Mouse (Mus musculus) inflammation-experienced regulatory T-cells, adult 6 months (primary cell): Measurements from ENCODE around the gene Orai1. TPM values are rescaled to one million over a fixed set of nuclear protein-coding genes. Genes with fewer than 3 reads are reported as not detected.

ENCODE experiments used
- ATAC-seq: one replicate; pipeline ENCODE4 v1.8.0; 2017
- polyA plus RNA-seq, 3 experiments: library from polyadenylated mRNA; unstranded; fragments of 100-300 nt; shearing (Covaris generic); gene quantifications; one replicate each; pipeline ENCODE4 v1.2.1; 2017

Orai1 gene
- polyA plus RNA-seq, 3 experiments from 2014 or later: 7.3 to 10.0 (median 8.0) TPM

- no peak for ATAC-seq
Observed at GRCm38 (mm10) chr5:123068714-123069113, 53.8 kb downstream of the Orai1 start.

GRCm38 (mm10) chr5:123075576-123076418 lies 60.9 kb downstream of the Orai1 start:
- peak; percentile 89 for ATAC-seq

DNA sequence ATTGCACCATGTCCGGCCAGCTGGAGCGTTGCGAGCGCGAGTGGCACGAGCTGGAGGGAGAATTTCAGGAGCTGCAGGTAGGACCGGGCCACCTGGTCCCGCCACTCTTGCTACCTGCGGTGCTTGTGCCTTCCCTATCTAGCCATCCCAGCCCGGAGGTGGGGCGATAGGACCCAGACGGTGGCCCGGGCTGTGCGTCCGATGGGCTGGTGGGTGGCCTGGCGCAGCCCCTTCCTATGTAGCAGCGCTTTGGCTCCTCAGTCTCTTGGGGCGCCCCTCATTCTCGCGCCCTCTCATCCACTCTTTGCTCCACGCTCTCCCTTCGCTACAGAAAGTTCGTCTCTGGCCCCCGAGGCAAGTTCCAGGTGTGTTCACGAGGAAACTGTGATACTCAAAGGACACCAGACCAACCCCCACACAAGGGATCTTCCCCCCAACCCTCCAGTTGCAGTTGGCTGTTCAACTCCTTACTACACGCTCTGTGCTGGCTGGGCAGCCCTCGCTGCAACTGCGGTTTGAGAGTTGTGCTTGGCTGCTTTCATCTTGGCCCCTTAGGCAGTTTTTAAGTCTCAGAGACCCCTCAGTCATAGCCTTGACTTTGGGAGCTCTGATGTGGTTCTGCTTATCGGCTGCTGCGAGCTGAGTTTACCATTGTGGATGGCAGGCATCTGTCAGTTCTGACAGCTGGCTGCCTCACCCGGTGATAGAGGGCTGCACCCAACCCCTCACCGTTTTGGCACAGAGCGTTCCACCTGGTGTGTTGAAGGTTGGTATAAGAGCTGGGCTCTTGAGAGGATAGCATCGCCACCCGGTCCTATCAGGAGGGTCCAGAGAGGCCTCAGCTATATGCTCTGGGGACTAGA lies 61.8 kb downstream of the Orai1 start:
- ATAC-seq: peak; percentile 29

DNA sequence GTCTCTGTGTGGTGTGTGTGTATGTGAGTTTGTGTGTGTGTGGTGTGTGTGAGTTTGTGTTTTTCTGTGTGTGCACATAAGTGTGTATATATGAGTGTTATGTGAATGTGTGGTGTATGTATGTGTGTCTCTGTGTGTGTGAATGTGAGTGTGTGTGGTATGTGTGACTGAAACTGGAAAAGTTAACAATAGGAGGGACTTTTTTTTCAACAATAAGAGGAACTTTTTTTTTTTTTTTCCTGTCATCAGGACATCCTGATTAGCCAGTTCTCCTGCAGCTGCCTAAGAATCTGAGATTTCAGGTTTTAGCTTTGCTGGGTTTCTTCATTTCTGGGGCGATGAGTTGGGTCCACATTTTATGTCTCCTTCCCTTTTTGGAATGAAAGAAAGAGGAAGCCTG lies 64.7 kb downstream of the Orai1 start:
- no peak for ATAC-seq

GRCm38 (mm10) chr5:123080041-123080440 lies 65.2 kb downstream of the Orai1 start:
- no peak for ATAC-seq

Other genes with a start within 250 kb of the Orai1 start
- gene Camkk2, start 235.7 kb upstream of the Orai1 start, polyA plus RNA-seq: 1 to 10 TPM; 2.9 to 4.3 (median 3.3) TPM
- gene Anapc5, start 193.7 kb upstream of the Orai1 start, polyA plus RNA-seq: 100 to 1,000 TPM in 2 of 3 experiments, 10 to 100 TPM in 1; 87.6 to 106 (median 103) TPM
- gene Rnf34, start 165.0 kb upstream of the Orai1 start, polyA plus RNA-seq: 10 to 100 TPM; 26.7 to 33.8 (median 27.6) TPM
- gene Kdm2b, start 25.3 kb upstream of the Orai1 start, polyA plus RNA-seq: 10 to 100 TPM; 29.8 to 58.3 (median 53.4) TPM
- 1 to 10 TPM; 2.6 to 7.4 (median 6.1) TPM for gene Morn3, start 31.9 kb downstream of the Orai1 start, polyA plus RNA-seq
- gene Tmem120b, start 53.3 kb downstream of the Orai1 start, polyA plus RNA-seq: 1 to 10 TPM; 1.1 to 2.1 (median 1.5) TPM
- 10 to 100 TPM; 62.4 to 71.7 (median 66.6) TPM for gene Rhof, start 117.6 kb downstream of the Orai1 start, polyA plus RNA-seq
- 10 to 100 TPM; 13.0 to 17.7 (median 16.0) TPM for gene Setd1b, start 127.1 kb downstream of the Orai1 start, polyA plus RNA-seq
- gene Psmd9, start 154.3 kb downstream of the Orai1 start, polyA plus RNA-seq: 10 to 100 TPM; 36.1 to 40.9 (median 39.8) TPM
- gene Hpd, start 167.7 kb downstream of the Orai1 start, polyA plus RNA-seq: not detected
- 1 to 10 TPM in 2 of 3 experiments, under 1 TPM in 1; 0.74 to 4.2 (median 2.4) TPM for gene Wdr66, start 237.0 kb downstream of the Orai1 start, polyA plus RNA-seq